Mouse (Mus musculus) embryo, embryonic 10.5 days (tissue): ENCODE results near the gene D430041D05Rik.

Source experiments
- DNase-seq: peaks from one replicate; pipeline ENCODE4 v3.0.0-alpha.2; 2015; ENCODE audit warnings: low spot score

Gene D430041D05Rik

GRCm38 (mm10) chr2:104351415-104352203, 59.2 kb downstream of the D430041D05Rik start:
- DNase-seq: no peak

DNA sequence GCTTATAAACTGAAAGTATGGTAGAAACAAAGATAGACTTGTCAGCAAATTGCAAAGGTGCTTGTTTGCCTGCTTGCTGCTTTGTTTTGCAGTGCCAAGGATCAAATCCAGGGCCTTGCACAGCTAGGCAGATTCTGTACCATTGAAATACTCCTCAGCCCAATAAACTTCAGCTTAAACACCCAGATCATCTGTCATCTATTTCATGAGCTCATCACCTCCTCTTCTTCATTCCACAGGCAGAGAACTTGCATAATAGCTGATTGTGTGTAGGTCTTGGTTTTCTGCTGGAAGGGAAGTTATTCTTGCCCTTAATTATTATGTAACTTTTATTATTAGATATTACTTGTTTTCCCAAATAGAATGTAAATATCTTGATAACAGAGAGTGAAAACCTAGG, 73.2 kb downstream of the D430041D05Rik start:
- no peak for DNase-seq

DNA sequence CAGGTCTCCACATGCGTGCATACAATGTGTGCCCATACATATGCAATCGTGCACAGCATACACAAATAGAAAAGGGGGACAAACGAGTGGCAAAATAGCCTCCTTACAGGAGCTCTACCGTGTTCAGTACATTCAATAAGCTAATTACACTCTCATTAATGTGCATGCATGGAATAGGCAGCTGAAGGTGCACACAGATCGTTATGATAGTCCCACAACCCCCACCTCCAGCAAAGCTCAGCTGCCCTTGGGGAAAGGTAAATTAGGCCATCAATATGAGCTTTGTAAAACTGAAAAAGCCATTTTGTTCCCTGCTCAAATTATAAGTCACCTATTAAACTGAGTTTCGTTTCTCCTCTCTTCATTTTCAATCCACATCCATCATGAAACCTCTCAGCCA, 75.0 kb downstream of the D430041D05Rik start:
- DNase-seq: no peak

- no peak for DNase-seq
These were observed 76.9 kb downstream of the D430041D05Rik start for GRCm38 (mm10) chr2:104333952-104334351.

DNA sequence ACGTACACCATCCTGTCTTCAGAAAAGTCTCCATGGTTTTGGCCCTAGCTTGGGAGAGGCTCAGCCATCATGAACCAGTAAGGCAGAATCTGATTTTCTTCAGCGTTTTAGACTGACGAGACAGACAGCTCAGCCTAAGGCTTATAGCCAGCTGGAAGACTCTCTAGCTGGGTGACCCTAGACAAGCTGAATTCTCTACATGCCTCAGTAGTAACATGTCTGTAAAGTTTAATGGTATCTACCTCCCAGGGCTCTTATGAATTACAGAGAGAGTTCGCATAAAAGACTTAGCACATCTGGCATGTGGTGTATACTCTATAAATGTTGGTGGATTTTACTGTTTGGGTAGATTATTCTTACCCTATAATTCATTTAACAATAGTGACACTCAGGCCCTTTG, 78.1 kb downstream of the D430041D05Rik start:
- DNase-seq: no peak

DNA sequence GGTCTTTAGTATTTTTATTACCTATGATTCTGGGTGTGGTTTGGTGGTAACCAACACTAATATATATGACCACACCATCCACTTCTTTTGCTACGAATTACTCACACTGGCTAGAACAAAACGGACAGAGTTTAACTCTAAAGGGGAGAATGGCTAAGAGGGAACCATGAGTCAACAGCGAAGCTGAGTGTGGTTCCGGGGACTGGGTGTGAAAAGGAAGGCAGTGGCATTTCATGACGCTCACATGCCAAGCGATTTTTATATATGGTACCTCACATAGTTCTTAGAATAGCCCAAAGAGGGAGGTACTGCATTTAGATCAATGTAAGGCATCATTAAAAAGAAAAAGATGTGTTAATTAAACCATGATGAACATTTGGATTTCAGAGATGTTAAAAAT, 79.6 kb downstream of the D430041D05Rik start:
- DNase-seq: no peak

- no peak for DNase-seq
These were observed 83.6 kb downstream of the D430041D05Rik start for GRCm38 (mm10) chr2:104327116-104327794.

- DNase-seq: no peak
These were observed 87.0 kb downstream of the D430041D05Rik start for GRCm38 (mm10) chr2:104323773-104324172.

DNA sequence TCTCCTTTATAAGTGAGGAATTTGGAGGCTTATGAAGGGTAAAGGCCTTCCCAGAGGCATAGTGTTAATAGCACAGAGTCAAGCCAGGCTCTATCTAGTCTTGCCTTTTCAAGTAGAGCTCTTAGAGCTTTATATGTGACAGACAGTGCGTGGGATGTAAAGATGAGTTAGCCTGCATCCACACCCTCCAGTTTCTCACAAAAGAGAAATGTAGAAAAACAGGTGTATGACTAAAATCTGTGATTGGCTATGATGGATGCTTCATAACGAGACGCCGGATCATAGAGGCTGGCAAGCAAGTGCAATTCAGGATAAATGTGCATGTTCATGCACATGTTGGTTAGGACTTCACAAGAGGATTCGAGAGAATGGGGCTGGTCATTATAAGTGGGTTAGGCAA, 87.5 kb downstream of the D430041D05Rik start:
- no peak for DNase-seq

GRCm38 (mm10) chr2:104320061-104320624, 90.7 kb downstream of the D430041D05Rik start:
- DNase-seq: no peak

DNA sequence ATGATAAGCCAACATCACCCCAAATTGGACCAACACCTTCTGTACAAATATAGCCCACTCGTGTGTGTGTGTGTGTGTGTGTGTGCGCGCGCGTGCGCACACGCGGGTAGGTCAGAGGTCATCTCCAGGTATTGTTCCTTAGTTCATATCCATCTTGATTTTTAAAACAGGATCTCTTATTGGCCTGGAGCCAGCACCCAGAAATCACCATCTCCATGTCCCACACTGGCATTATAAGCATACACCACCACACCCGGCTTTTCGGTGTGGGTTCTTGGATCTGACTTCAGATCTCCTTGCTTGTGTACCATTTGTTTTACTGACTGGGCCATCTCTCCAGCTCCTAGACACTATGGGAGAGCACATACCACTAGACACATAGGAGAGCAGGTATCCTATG, 91.4 kb downstream of the D430041D05Rik start:
- no peak for DNase-seq

DNA sequence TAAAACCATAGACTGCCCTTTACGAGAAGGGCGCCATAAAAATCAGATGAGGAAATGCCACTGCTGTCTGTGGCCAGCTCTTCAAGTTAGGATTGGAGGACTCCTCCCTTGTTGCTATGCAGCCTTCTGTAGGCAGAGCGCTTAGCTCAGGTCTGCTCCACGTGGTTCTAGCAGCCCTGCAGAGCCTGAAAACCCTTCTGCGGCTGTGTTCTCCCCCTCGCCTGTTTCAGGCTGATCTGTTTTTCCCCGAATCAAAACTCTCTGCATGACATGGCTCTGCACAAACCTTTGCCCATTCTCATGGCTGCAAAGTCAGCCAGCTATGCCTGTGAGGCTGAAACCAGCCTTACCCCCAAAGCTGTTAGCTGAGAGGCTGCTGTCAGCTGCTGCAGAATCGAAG, 91.9 kb downstream of the D430041D05Rik start:
- no peak for DNase-seq

DNA sequence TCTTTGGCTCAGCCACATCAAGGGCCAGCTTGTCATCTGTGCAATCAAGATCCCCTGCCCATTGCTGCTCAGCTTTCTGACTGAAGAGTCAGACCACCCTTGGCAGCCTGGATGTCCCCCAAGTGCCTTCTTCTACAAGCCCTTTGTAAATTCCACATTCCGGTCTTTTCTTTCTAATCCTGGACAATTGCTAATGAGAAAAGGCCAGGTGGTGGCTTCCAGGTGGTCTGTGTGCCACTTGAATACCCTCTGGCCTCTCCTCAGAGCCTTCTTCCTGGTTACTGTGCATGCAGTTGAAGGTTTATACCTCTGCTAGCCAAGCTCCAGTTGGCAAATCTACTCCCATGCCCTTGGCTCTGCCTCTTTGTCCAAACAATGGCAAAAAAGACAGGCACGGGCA, 92.6 kb downstream of the D430041D05Rik start:
- DNase-seq: no peak

- no peak for DNase-seq
These were observed 93.2 kb downstream of the D430041D05Rik start for GRCm38 (mm10) chr2:104317631-104318030.

- DNase-seq: no peak
These were observed 94.3 kb downstream of the D430041D05Rik start for GRCm38 (mm10) chr2:104316483-104316882.

GRCm38 (mm10) chr2:104313246-104313645, 97.6 kb downstream of the D430041D05Rik start:
- DNase-seq: no peak

DNA sequence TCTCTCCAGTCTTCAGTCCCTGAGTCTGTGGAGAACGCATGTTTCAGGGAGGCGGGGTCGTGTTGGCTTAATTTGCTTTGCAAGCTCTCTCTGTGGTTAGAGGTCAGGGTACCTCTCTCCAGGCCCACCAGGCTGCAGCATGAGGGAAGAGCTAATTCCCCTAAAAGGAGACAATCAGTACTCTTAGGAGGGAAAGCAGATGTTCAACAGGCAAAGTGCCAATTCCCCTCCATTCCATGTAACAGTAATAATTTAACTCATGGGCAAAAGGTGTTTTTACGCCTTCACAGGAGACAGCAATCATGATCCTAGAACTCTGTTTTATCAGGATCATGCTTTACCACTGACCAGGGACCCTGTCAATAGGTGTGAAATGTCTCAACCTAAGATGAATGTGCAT, 103.7 kb downstream of the D430041D05Rik start:
- no peak for DNase-seq

DNA sequence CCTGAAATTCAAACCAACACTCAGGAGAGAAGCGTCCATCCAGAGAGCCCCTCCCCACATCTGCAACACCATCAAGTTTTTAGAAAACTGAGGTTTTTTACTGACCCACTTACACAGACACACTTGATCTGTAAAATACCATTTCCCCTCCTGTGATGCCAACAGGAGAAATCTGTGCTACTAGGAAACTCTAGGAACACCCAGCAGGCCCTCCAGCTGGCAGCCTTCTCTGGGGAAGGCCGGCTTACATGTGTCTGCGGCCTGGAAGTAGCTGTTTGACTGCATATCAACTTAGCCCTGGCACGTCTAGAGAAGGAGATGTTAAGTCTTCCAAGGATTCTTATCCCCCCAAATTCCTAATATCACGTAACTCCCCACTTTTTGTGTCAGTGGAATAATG, 105.1 kb downstream of the D430041D05Rik start:
- DNase-seq: no peak

DNA sequence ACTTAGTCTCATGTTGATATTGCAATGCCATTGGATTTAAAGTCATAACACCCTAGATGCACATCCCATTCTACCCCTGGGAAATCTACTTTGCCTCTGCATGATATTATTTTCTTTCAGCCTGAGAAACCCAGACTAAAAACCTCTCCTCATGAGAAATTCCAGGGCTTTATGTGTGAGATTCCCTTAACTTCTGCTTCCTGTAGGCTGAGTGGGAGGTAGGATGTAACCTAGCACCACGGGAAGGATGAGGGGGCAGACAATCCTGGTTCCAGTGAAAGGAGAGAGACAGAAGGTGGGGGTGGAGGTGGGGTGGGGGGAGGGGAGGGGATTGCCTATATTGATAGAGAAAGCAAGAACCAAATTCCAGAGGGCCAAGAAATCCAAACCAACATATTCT, 110.9 kb downstream of the D430041D05Rik start:
- no peak for DNase-seq

GRCm38 (mm10) chr2:104299160-104299559, 111.7 kb downstream of the D430041D05Rik start:
- DNase-seq: peak; percentile 91

GRCm38 (mm10) chr2:104286821-104287220, 124.0 kb downstream of the D430041D05Rik start:
- DNase-seq: no peak

GRCm38 (mm10) chr2:104283401-104283955, 127.3 kb downstream of the D430041D05Rik start:
- DNase-seq: no peak

GRCm38 (mm10) chr2:104282835-104283234, 128.0 kb downstream of the D430041D05Rik start:
- DNase-seq: no peak
